In genomic region chr1:42705811-42706160, GRCm38 (mm10) we compare ENCODE assay signal across 17 mouse cellular contexts. TPM values are rescaled to one million over a fixed set of nuclear protein-coding genes. Genes with fewer than 3 reads are reported as not detected.
DNase-seq lines count a peak whose midpoint lies in the region; ATAC-seq and TF ChIP-seq lines count a peak whose summit lies in the region.
"Had no signal": no experiment of that assay in that cellular context is flagged by ENCODE, and none has a peak within 500 bp of the region (broad histone marks: within the 10 kb centered on the region; RNA-seq: fewer than 3 reads in every experiment).

No protein-coding gene starts in this region.

- no peak for TF ChIP-seq CTCF in midbrain, postnatal 0 days (IDR thresholded peaks at IDR 0.05)

- H3K27ac ChIP-seq in kidney, embryonic 16.5 days (ENCODE audit: low read length), result peak overlapping the region; percentile 71; the same call in 1 of the 2 replicates
- peak overlapping the region; percentile 91 for H3K27ac ChIP-seq in forebrain, embryonic 11.5 days (ENCODE audit: low read depth, low read length)
- peak overlapping the region; percentile 50; the same call in 1 of the 2 replicates for H3K27ac ChIP-seq in hindbrain, embryonic 14.5 days
- peak overlapping the region; percentile 57 for H3K27ac ChIP-seq in midbrain, postnatal 0 days (ENCODE audit: low read depth, low read length)

- no peak overlapping the region for H3K4me3 ChIP-seq in kidney, embryonic 16.5 days (ENCODE audit: low read length)
- peak overlapping the region; percentile 16; the same call in 1 of the 2 replicates for H3K4me3 ChIP-seq in forebrain, embryonic 11.5 days (ENCODE audit: low read depth, low read length)
- H3K4me3 ChIP-seq in hindbrain, embryonic 14.5 days (replicated peaks; ENCODE audit: low read length), result 0 out of 2 replicates have a peak overlapping the region, but pooled peaks have one; percentile 5
- H3K4me3 ChIP-seq in midbrain, postnatal 0 days (ENCODE audit: low read depth, low read length), result no peak overlapping the region
- H3K4me3 ChIP-seq: erythroblast, embryonic 14.5 days; megakaryocyte, embryonic 14.5 days had no signal

- WGBS in kidney, embryonic 16.5 days, result 4% methylated on average over 8 of the region's 8 CpGs
- WGBS in forebrain, embryonic 11.5 days, result 4% methylated on average over 8 of the region's 8 CpGs
- 16% methylated on average over 8 of the region's 8 CpGs for WGBS in hindbrain, embryonic 14.5 days
- 26% methylated on average over 8 of the region's 8 CpGs for WGBS in midbrain, postnatal 0 days

- no peak for ATAC-seq in kidney, embryonic 16.5 days (ENCODE audit: low FRiP score, low TSS enrichment)
- 0 out of 2 replicates have a peak, but pooled peaks have one; percentile 31 for ATAC-seq in forebrain, embryonic 11.5 days (replicated peaks; ENCODE audit: low FRiP score)
- no peak for ATAC-seq in hindbrain, embryonic 14.5 days (ENCODE audit: low FRiP score)
- no peak for ATAC-seq in midbrain, postnatal 0 days (ENCODE audit: low FRiP score)
- ATAC-seq in activated CD4-positive, CD25-positive, alpha-beta regulatory T cell, adult 4 months, result no peak

- no peak overlapping the region for H3K9ac ChIP-seq in kidney, embryonic 16.5 days (replicated peaks; ENCODE audit: low read length)
- H3K9ac ChIP-seq in forebrain, embryonic 11.5 days (ENCODE audit: low read length), result peak overlapping the region; percentile 69
- peak overlapping the region; percentile 43; the same call in 1 of the 2 replicates for H3K9ac ChIP-seq in hindbrain, embryonic 14.5 days
- H3K9ac ChIP-seq in midbrain, postnatal 0 days (replicated peaks; ENCODE audit: low read length, poor library complexity, severe bottlenecking), result 0 out of 2 replicates have a peak overlapping the region, but pooled peaks have one; percentile 29

- peaks cover 5% of the 10 kb centered on the region; the same call in 1 of the 2 replicates for H3K4me1 ChIP-seq in kidney, embryonic 16.5 days (ENCODE audit: insufficient read depth, low read length)
- H3K4me1 ChIP-seq in forebrain, embryonic 11.5 days (replicated peaks; ENCODE audit: control insufficient read depth, insufficient read depth, low read length), result peaks cover 34% of the 10 kb centered on the region
- H3K4me1 ChIP-seq in hindbrain, embryonic 14.5 days (replicated peaks; ENCODE audit: control insufficient read depth, insufficient read depth, low read length), result peaks cover 49% of the 10 kb centered on the region
- H3K4me1 ChIP-seq in midbrain, postnatal 0 days (ENCODE audit: insufficient read depth, low read length), result peaks cover 5% of the 10 kb centered on the region; the same call in 1 of the 2 replicates
- H3K4me1 ChIP-seq: megakaryocyte, embryonic 14.5 days had no signal

- H3K9me3 ChIP-seq in kidney, embryonic 16.5 days (ENCODE audit: low read length), result no peaks in the 10 kb centered on the region
- no peaks in the 10 kb centered on the region for H3K9me3 ChIP-seq in forebrain, embryonic 11.5 days (ENCODE audit: control insufficient read depth, low read length)
- H3K9me3 ChIP-seq in hindbrain, embryonic 14.5 days (ENCODE audit: control insufficient read depth, low read length), result no peaks in the 10 kb centered on the region
- H3K9me3 ChIP-seq in midbrain, postnatal 0 days (ENCODE audit: low read length), result no peaks in the 10 kb centered on the region
- H3K9me3 ChIP-seq: megakaryocyte, embryonic 14.5 days had no signal

- no peak for DNase-seq in kidney, adult 18-20 months
- DNase-seq in forebrain, embryonic 11.5 days (ENCODE audit: low spot score), result peak; percentile 57
- DNase-seq in hindbrain, embryonic 14.5 days (ENCODE audit: low spot score), result no peak
- DNase-seq in midbrain, postnatal 0 days (ENCODE audit: low spot score), result no peak
- DNase-seq in ovary, adult 18-20 months (ENCODE audit: low spot score), result no peak
- DNase-seq in right cerebral cortex, postnatal 4 days, result no peak
- DNase-seq: adrenal gland, postnatal 25 days; cerebellum, postnatal 36 days; lung, adult 18-20 months; right cerebral cortex, postnatal 14 days; thymus, postnatal 25 days had no signal

- H3K27me3 ChIP-seq in kidney, embryonic 16.5 days (ENCODE audit: insufficient read depth, low read length), result peaks cover 89% of the 10 kb centered on the region
- H3K27me3 ChIP-seq in forebrain, embryonic 11.5 days (ENCODE audit: control insufficient read depth, insufficient read depth, low read length), result peaks cover 2% of the 10 kb centered on the region; the same call in 1 of the 2 replicates
- no peaks in the 10 kb centered on the region for H3K27me3 ChIP-seq in hindbrain, embryonic 14.5 days (ENCODE audit: control insufficient read depth, insufficient read depth, low read length)
- H3K27me3 ChIP-seq in midbrain, postnatal 0 days (ENCODE audit: insufficient read depth, low read length), result no peaks in the 10 kb centered on the region

- peak overlapping the region; percentile 18; the same call in 1 of the 2 replicates for H3K4me2 ChIP-seq in kidney, embryonic 16.5 days (replicated peaks; ENCODE audit: low read depth, low read length)
- peak overlapping the region; percentile 68 for H3K4me2 ChIP-seq in forebrain, embryonic 11.5 days (ENCODE audit: low read depth, low read length, severe bottlenecking)
- peak overlapping the region; percentile 65 for H3K4me2 ChIP-seq in hindbrain, embryonic 14.5 days (replicated peaks)
- H3K4me2 ChIP-seq in midbrain, postnatal 0 days (ENCODE audit: low read depth, low read length, poor library complexity, severe bottlenecking), result peak overlapping the region; percentile 62

- H3K36me3 ChIP-seq in kidney, embryonic 16.5 days (ENCODE audit: insufficient read depth, low read length), result no peaks in the 10 kb centered on the region
- no peaks in the 10 kb centered on the region for H3K36me3 ChIP-seq in forebrain, embryonic 11.5 days (ENCODE audit: control insufficient read depth, insufficient read depth, low read length)
- no peaks in the 10 kb centered on the region for H3K36me3 ChIP-seq in hindbrain, embryonic 14.5 days (replicated peaks; ENCODE audit: control insufficient read depth, insufficient read depth)
- H3K36me3 ChIP-seq in midbrain, postnatal 0 days (ENCODE audit: insufficient read depth, low read length), result no peaks in the 10 kb centered on the region

RNA-seq across cellular contexts. Expression of gene Pou3f3, which starts 10.2 kb away (rescaled TPM):
- polyA plus RNA-seq in kidney, embryonic 16.5 days (2015; fragmentation: Nextera tagmentation; extraction: Ambion mirVana), result 7.6 and 8.4 TPM in 2 replicates
- 28.5 and 29.3 TPM in 2 replicates for polyA plus RNA-seq in forebrain, embryonic 11.5 days (2014; fragmentation: Nextera tagmentation; extraction: Ambion mirVana)
- polyA plus RNA-seq in hindbrain, embryonic 14.5 days (2014; fragmentation: Nextera tagmentation; extraction: Ambion mirVana), result 10.6 and 11.5 TPM in 2 replicates
- total RNA-seq in midbrain, postnatal 0 days (2014; rRNA removed), result 45.2 and 48.4 TPM in 2 replicates
- 11.5 and 12.0 TPM in 2 replicates for polyA plus RNA-seq in midbrain, postnatal 0 days (2015; fragmentation: Nextera tagmentation; extraction: Ambion mirVana)
- polyA plus RNA-seq in activated CD4-positive, CD25-positive, alpha-beta regulatory T cell, adult 4 months (2017; shearing (Covaris generic)), result under 1 TPM in 1 of 2 experiments, not detected in 1; 0.05 TPM
- total RNA-seq: granulocyte monocyte progenitor cell, adult 5-6 weeks had no signal
- polyA plus RNA-seq: erythroblast, embryonic 14.5 days; heart, postnatal 0 days had no signal

Comparison
In these comparisons a context has a peak if more than half of its experiments do, and no peak if none do; other contexts are left out.
1. H3K4me2 ChIP-seq: peak in every context shown above with its lines; median percentile 68 in forebrain, embryonic 11.5 days; 65 in hindbrain, embryonic 14.5 days; 62 in midbrain, postnatal 0 days; 18 in kidney, embryonic 16.5 days.
2. H3K4me3 ChIP-seq: peak in forebrain, embryonic 11.5 days (single experiment) and hindbrain, embryonic 14.5 days (single experiment); none in kidney, embryonic 16.5 days (single experiment) and midbrain, postnatal 0 days (single experiment).
3. Peak in every context shown above with its lines, with median percentiles within 50 percentile points of each other: H3K27ac ChIP-seq.